13 mouse cellular contexts compared by ENCODE assay signal in the genomic region with DNA sequence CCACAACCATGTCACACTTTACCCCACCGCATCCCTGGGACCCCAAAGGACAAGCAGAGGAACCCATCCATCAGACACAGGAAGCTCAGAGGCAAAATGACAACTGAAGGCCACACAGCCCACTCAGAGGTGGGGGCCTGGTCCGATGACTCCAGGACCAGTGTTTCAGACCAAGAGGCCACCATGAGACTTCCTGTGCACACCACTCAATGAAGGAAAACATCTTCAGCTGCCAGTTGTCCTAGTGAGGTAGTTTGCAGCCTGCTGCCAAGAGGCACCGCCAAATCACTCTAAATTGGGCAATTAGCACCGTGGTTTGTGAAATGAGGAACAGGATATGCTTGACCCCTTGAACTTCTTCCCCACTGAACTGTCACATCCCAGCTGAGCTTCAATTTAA. TPM values are rescaled to one million over a fixed set of nuclear protein-coding genes. Genes with fewer than 3 reads are reported as not detected.
DNase-seq lines count a peak whose midpoint lies in the region; ATAC-seq and TF ChIP-seq lines count a peak whose summit lies in the region.
"Had no signal": no experiment of that assay in that cellular context is flagged by ENCODE, and none has a peak within 500 bp of the region (broad histone marks: within the 10 kb centered on the region; RNA-seq: fewer than 3 reads in every experiment).

No protein-coding gene starts in this region.

- no peaks in the 10 kb centered on the region for H3K27me3 ChIP-seq in lung, embryonic 14.5 days (ENCODE audit: insufficient read depth, low read length)

- no peak overlapping the region for H3K4me3 ChIP-seq in lung, embryonic 14.5 days (ENCODE audit: low read depth, low read length)
- H3K4me3 ChIP-seq: forebrain, embryonic 12.5 days; midbrain, embryonic 12.5 days had no signal

- H3K4me1 ChIP-seq in lung, embryonic 14.5 days (ENCODE audit: insufficient read depth): no peaks in the 10 kb centered on the region

- DNase-seq in heart, adult 18-20 months: peak; percentile 28 to 61
- no peak for DNase-seq in heart, postnatal 25 days (ENCODE audit: low spot score)
- peak; percentile 80 for DNase-seq in 416B (ENCODE audit: low read depth)
- DNase-seq in gonadal fat pad, adult 2 months (ENCODE audit: low read depth): peak; percentile 36
- no peak for DNase-seq in lung, embryonic 14.5 days
- DNase-seq in frontal cortex, postnatal 25 days (ENCODE audit: low spot score in 2 of 2): no peak
- no peak for DNase-seq in retina, postnatal 1 day
- no peak for DNase-seq in layer of hippocampus, postnatal 14 days (ENCODE audit: low spot score in 2 of 2)
- DNase-seq: cerebellum, adult 8-10 months; thymus, postnatal 14 days had no signal

- TF ChIP-seq CTCF in lung, embryonic 14.5 days (IDR thresholded peaks at IDR 0.05; ENCODE audit: low read depth): no peak

- ATAC-seq in lung, embryonic 14.5 days (ENCODE audit: insufficient read depth): peak; percentile 41; the same call in 1 of the 2 replicates
- ATAC-seq: CD4-positive, CD25-positive, alpha-beta regulatory T cell, adult 4 months had no signal

- H3K9me3 ChIP-seq in lung, embryonic 14.5 days (ENCODE audit: low read depth, low read length): no peaks in the 10 kb centered on the region
- H3K9me3 ChIP-seq: forebrain, embryonic 12.5 days had no signal

- H3K9ac ChIP-seq in lung, embryonic 14.5 days: no peak overlapping the region
- H3K9ac ChIP-seq: forebrain, embryonic 12.5 days; midbrain, embryonic 12.5 days had no signal

- intact Hi-C loops in heart, postnatal 25 days (cut with DNase I): loop anchor here (5.0 kb wide), 1 partner anchor 59 kb away; no protein-coding TSS in a partner anchor

- WGBS in lung, embryonic 14.5 days: 43% methylated on average over 4 of the region's 4 CpGs

- H3K27ac ChIP-seq in lung, embryonic 14.5 days (ENCODE audit: low read depth): no peak overlapping the region
- H3K27ac ChIP-seq: forebrain, embryonic 12.5 days; midbrain, embryonic 12.5 days had no signal

- no peak overlapping the region for H3K4me2 ChIP-seq in lung, embryonic 14.5 days
- H3K4me2 ChIP-seq: forebrain, embryonic 12.5 days; midbrain, embryonic 12.5 days had no signal

- no peaks in the 10 kb centered on the region for H3K36me3 ChIP-seq in lung, embryonic 14.5 days (ENCODE audit: insufficient read depth)
- H3K36me3 ChIP-seq: forebrain, embryonic 12.5 days; midbrain, embryonic 12.5 days had no signal

RNA-seq across cellular contexts. Expression of gene Chst15, which starts 41.7 kb away (rescaled TPM):
- 1 to 10 TPM; 6.0 to 9.3 TPM for total RNA-seq in heart, adult 18-20 months (2021)
- total RNA-seq in heart, postnatal 25 days (2021): 1 to 10 TPM; 7.8 to 9.5 TPM
- 7.3 and 11.1 TPM in 2 replicates for polyA plus RNA-seq in gonadal fat pad, adult 2 months (2012; rRNA removed)
- 17.1 and 18.3 TPM in 2 replicates for polyA plus RNA-seq in lung, embryonic 14.5 days (2014; fragmentation: Nextera tagmentation; extraction: Ambion mirVana)
- 10 to 100 TPM; 33.8 to 37.6 TPM for total RNA-seq in layer of hippocampus, postnatal 14 days (2021)

Comparison
In these comparisons a context has a peak if more than half of its experiments do, and no peak if none do; other contexts are left out.
1. DNase-seq: peak in heart, adult 18-20 months (2 of 2), 416B (single experiment) and gonadal fat pad, adult 2 months (single experiment); none in heart, postnatal 25 days (single experiment), lung, embryonic 14.5 days (single experiment), frontal cortex, postnatal 25 days (0 of 2), retina, postnatal 1 day (single experiment) and layer of hippocampus, postnatal 14 days (0 of 2).